Mouse (Mus musculus): ENCODE data around the gene Ncf2. TPM values are rescaled to one million over a fixed set of nuclear protein-coding genes. Genes with fewer than 3 reads are reported as not detected.

Ncf2 gene
- polyA plus RNA-seq, 1 experiment, result 112 TPM

DNA sequence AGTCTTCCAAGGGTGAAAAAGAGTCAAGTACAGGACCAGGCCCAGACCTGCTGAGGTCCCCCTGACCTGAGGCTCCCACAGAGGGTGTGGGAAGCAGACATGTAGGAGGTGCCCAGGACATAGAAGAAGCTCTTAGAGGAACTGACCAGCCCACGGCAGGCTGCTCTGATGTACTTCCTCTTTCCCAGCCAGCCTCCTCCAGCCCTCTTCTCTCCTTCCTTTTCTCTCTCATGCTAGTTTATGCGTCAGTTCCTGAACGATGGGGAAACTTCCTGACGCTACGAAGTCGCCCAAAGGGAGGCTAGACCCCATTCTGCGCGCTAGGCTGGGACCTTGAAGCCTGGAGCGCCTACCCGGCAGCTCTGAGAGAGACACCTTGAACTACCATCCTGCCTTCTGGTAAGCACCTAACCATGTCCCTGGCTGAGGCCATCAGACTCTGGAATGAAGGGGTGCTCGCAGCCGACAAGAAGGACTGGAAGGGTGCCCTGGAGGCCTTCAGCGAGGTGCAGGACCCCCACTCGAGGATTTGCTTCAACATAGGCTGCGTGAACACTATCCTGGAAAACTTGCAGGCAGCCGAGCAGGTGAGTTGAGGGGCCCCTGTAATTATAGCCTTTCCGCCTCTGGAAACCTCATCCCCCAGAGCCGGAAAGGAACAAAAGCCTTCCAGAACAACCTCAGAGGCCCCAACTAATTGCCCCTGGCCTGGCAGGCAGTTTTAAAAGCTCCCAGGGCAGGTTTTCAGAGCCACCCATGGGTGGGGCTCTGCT lies 7.8 kb downstream of the Ncf2 start:
- Histone ChIP-seq H3K4me1 (ENCODE audit: control insufficient read depth, insufficient read depth, low read length) (peaks cover 3% of the 10 kb centered on the region; the same call in 1 of the 2 replicates), H3K4me3 (replicated peaks; ENCODE audit: control insufficient read depth, low read depth, low read length) (peak overlapping the region; percentile 69), H3K27ac (ENCODE audit: control insufficient read depth, insufficient read depth, low read depth, low read length, poor library complexity) (peak overlapping the region; percentile 99)
- TF ChIP-seq CTCF (IDR thresholded peaks at IDR 0.05; ENCODE audit: control insufficient read depth, insufficient read depth, low read length), result no peak
- TF ChIP-seq POLR2A (IDR thresholded peaks at IDR 0.05; ENCODE audit: borderline replicate concordance, control insufficient read depth, low read depth, low read length), result peak; percentile 73; the same call in 1 of the 2 replicates
- 4% methylated on average over 18 of the region's 18 CpGs for WGBS

DNA sequence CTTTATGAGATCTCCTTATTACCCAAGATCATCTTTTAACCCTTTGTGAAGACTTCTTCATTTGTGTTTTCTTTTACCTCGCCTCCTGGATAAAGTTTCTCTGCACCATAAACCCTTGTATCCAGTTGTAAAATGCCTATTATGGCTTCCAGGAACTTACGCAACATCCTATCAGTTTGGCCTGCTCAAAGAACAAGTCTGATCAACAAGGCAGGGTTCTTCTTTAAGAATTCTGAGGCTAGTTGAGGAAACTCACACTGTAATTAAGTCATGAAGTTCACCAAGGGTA lies 8.3 kb downstream of the Ncf2 start:
- Histone ChIP-seq H3K4me1 (ENCODE audit: control insufficient read depth, insufficient read depth, low read length) (peaks cover 3% of the 10 kb centered on the region; the same call in 1 of the 2 replicates), H3K4me3 (replicated peaks; ENCODE audit: control insufficient read depth, low read depth, low read length) (peak overlapping the region; percentile 69), H3K27ac (ENCODE audit: control insufficient read depth, insufficient read depth, low read depth, low read length, poor library complexity) (peak overlapping the region; percentile 99)
- TF ChIP-seq POLR2A (IDR thresholded peaks at IDR 0.05; ENCODE audit: borderline replicate concordance, control insufficient read depth, low read depth, low read length), result no peak
- TF ChIP-seq CTCF (IDR thresholded peaks at IDR 0.05; ENCODE audit: control insufficient read depth, insufficient read depth, low read length), result no peak
- WGBS, result 20% methylated on average over 2 of the region's 2 CpGs

DNA sequence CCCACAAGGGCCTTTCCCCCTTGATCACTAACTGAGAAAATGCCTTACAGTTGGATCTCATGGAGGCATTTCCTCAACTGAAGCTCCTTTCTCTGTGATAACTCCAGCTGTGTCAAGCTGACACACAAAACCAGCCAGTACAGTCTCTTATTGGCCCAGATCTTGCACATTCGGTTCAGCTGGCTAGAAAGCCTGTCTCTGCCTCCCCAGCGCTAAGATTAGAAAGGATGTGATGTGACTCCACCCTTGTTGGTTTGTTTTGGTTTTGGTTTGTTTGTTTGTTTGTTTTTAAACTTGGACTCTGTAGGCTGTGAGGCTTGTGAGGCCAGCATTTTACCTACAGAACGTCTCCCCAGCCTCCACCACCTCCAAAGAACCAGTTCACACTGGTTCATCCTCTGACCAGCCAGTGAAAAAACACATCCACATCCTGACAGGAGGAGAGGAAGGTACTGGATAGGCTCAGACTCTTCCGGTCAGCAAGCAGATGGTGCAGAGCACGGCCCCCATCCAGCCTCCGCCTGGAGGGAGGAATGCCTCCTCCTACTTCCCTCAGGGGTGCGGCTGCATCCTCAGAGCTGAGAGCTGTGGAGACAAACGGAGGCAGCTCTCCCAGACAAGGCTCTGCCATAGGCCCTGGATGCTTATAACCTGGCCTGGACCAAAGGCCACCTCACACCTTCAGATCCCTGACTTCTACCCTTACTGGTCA lies 9.7 kb downstream of the Ncf2 start:
- peak overlapping the region; percentile 80 for H3K4me3 ChIP-seq (replicated peaks; ENCODE audit: control insufficient read depth, low read depth, low read length)
- WGBS, result 49% methylated on average over 8 of the region's 8 CpGs
- H3K27ac ChIP-seq (ENCODE audit: control insufficient read depth, insufficient read depth, low read depth, low read length, poor library complexity), result peak overlapping the region; percentile 99
- peaks cover 8% of the 10 kb centered on the region; the same call in 1 of the 2 replicates for H3K4me1 ChIP-seq (ENCODE audit: control insufficient read depth, insufficient read depth, low read length)
- TF ChIP-seq CTCF (IDR thresholded peaks at IDR 0.05; ENCODE audit: control insufficient read depth, insufficient read depth, low read length) (no peak), POLR2A (IDR thresholded peaks at IDR 0.05; ENCODE audit: borderline replicate concordance, control insufficient read depth, low read depth, low read length) (no peak)

DNA sequence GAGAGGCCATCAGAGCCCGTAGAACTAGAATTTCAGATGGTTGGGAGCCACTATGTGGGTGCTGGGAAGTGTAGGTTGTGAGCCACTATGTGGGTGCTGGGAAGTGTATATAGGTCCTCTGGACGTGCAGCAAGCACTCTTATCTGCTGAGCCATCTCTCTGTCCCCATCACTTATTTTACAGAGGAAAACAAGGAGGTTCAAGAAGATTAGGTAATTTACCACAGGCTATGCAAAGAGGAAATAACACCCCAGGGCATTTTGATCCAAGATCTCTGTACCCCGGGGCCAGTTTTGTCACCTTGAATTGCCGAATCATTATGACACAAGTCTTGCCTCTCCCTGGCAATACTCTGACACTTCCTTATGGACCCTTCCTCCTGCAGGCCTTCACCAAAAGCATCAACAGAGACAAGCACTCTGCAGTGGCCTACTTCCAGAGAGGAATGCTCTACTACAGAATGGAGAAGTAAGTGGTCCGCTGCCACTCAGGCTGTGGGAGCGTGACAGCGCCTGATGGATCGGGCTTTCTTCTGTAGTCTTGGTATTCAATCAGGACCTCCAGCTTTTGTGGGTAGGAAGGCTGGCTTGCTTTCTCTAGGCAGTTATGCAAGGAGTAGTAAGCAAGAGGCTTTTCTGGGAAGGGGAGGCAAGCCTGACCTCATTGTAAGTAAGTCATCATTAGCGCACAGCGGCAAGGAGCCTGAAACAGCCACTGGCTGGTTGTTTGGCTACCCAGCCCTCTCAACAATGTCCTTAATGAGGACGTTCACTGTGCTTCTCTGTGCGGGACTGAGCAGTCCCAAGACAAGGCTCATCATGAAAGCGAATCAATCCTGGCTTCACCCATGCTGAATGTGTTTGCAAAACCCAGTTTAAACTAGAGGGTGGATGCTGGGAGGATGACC lies 10.8 kb downstream of the Ncf2 start:
- TF ChIP-seq CTCF (IDR thresholded peaks at IDR 0.05; ENCODE audit: control insufficient read depth, insufficient read depth, low read length) (no peak), POLR2A (IDR thresholded peaks at IDR 0.05; ENCODE audit: borderline replicate concordance, control insufficient read depth, low read depth, low read length) (no peak)
- H3K4me1 ChIP-seq (ENCODE audit: control insufficient read depth, insufficient read depth, low read length), result peaks cover 7% of the 10 kb centered on the region; the same call in 1 of the 2 replicates
- 48% methylated on average over 13 of the region's 13 CpGs for WGBS
- peak overlapping the region; percentile 70 for H3K27ac ChIP-seq (ENCODE audit: control insufficient read depth, insufficient read depth, low read depth, low read length, poor library complexity)
- peak overlapping the region; percentile 57 for H3K4me3 ChIP-seq (replicated peaks; ENCODE audit: control insufficient read depth, low read depth, low read length)

DNA sequence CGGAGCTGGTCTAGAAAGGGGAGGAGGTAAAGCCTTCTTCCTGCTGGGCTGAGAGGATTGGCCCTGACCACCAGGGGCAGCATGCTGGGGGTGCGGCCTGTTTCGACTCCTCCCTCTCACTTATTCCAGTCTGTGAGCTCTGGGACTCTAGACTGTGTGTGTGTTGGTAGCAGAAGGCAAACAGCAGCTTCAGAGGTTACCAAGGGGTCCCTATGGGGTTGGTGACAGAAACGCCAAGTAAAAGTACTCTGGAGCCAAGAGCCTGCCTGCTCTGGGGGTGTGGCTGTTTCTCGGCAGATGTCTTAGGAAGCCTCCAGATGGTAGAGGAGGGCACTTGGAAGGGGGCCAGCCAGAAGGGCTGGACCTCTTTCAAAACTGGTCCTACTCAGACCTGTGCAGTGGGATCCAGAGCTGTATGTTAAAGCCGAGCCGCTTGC lies 15.3 kb downstream of the Ncf2 start:
- Histone ChIP-seq H3K4me3 (replicated peaks; ENCODE audit: control insufficient read depth, low read depth, low read length) (no peak overlapping the region), H3K4me1 (ENCODE audit: control insufficient read depth, insufficient read depth, low read length) (peaks cover 7% of the 10 kb centered on the region; the same call in 1 of the 2 replicates), H3K27ac (ENCODE audit: control insufficient read depth, insufficient read depth, low read depth, low read length, poor library complexity) (no peak overlapping the region)
- peak; percentile 36 for TF ChIP-seq CTCF (IDR thresholded peaks at IDR 0.05; ENCODE audit: control insufficient read depth, insufficient read depth, low read length)
- TF ChIP-seq POLR2A (IDR thresholded peaks at IDR 0.05; ENCODE audit: borderline replicate concordance, control insufficient read depth, low read depth, low read length), result no peak
- 57% methylated on average over 7 of the region's 7 CpGs for WGBS

DNA sequence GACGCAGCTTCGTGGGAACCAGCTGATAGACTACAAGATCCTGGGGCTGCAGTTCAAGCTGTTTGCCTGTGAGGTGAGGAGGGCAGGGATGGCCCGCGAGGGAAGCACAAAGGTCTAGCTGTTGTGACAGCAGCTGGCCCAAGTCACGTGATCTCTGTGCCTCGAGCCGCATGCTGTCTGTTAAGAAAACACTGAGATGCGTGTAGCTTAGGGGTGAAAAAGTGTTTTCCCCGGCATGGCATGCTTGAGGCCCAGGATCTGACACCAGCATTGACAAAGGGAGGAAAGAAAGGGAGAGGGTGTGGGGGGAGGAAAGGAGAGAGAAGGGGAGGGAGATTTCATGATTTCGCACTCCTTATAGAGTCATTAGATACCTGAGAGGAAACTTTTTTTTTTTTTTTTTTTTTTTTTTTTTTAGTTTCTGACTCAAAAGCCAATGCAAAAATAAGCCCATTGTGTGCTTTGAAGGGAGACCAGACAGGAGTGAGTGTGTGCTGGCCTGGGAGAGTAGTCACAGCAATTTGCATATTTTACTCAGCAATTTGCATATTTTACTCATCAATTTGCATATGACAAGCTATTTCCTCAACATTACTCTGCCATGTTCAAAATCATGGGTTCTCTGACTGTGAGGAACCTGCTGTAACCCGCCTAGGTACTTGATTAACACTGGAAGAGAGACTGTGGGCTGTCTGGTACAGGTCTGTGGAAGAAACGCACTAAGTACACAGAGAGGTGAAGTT lies 17.2 kb downstream of the Ncf2 start:
- TF ChIP-seq POLR2A (IDR thresholded peaks at IDR 0.05; ENCODE audit: borderline replicate concordance, control insufficient read depth, low read depth, low read length) (no peak), CTCF (IDR thresholded peaks at IDR 0.05; ENCODE audit: control insufficient read depth, insufficient read depth, low read length) (no peak)
- no peak overlapping the region for H3K4me3 ChIP-seq (replicated peaks; ENCODE audit: control insufficient read depth, low read depth, low read length)
- 73% methylated on average over 12 of the region's 12 CpGs for WGBS
- peaks cover 7% of the 10 kb centered on the region; the same call in 1 of the 2 replicates for H3K4me1 ChIP-seq (ENCODE audit: control insufficient read depth, insufficient read depth, low read length)
- peak overlapping the region; percentile 38 for H3K27ac ChIP-seq (ENCODE audit: control insufficient read depth, insufficient read depth, low read depth, low read length, poor library complexity)

DNA sequence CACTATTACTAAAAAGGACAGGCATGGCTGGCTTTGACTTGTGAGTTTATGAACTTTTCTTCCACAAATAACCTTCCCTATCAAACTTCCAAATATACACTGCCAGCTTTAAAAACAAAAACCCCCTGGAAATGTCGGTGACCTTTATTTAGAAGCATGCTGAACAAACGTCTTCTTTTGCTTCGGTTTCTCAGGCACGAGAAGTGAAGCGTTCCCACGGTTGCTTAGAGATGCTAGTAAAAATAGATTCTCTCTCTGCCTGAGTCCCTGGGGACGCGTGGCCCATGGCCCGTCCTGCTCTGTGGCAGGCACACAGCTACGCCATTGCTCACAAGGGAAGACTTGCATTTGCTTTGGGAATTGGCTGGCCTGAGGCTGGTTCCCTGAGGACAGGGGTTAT lies 17.8 kb downstream of the Ncf2 start:
- Histone ChIP-seq H3K4me1 (ENCODE audit: control insufficient read depth, insufficient read depth, low read length) (peaks cover 7% of the 10 kb centered on the region; the same call in 1 of the 2 replicates), H3K4me3 (replicated peaks; ENCODE audit: control insufficient read depth, low read depth, low read length) (no peak overlapping the region), H3K27ac (ENCODE audit: control insufficient read depth, insufficient read depth, low read depth, low read length, poor library complexity) (peak overlapping the region; percentile 64)
- 76% methylated on average over 10 of the region's 10 CpGs for WGBS
- TF ChIP-seq CTCF (IDR thresholded peaks at IDR 0.05; ENCODE audit: control insufficient read depth, insufficient read depth, low read length) (no peak), POLR2A (IDR thresholded peaks at IDR 0.05; ENCODE audit: borderline replicate concordance, control insufficient read depth, low read depth, low read length) (peak; percentile 36; the same call in 1 of the 2 replicates)

All from bone marrow, adult 2 months (tissue).